Mouse (Mus musculus) intestine, embryonic 14.5 days (tissue): Measurements from ENCODE around the gene Milr1. TPM values are rescaled to one million over a fixed set of nuclear protein-coding genes. Genes with fewer than 3 reads are reported as not detected.

Experiments used
- ATAC-seq: fragments of 200-750 bp; cut with Nextera tagmentation; replicated peaks from 2 replicates; pipeline ENCODE4 v1.8.0; 2017; ENCODE audit warnings: low read depth, moderate number of reproducible peaks, moderate TSS enrichment, moderate library complexity; ENCODE audit not compliant: low FRiP score, low TSS enrichment
- DNase-seq: peaks from one replicate; pipeline ENCODE4 v3.0.0-alpha.2; 2018; ENCODE audit warnings: low spot score
- H3K27ac ChIP-seq: fragments of 300-500 bp; sonication (generic); 2 replicates; pipeline ENCODE4 v1.5.1; 2014; ENCODE audit warnings: low read depth, mild to moderate bottlenecking, control low read depth
- H3K27me3 ChIP-seq: fragments of 300-500 bp; sonication (generic); replicated peaks from 2 replicates; pipeline ENCODE4 v1.6.1; 2014; ENCODE audit warnings: low read length, control low read depth; ENCODE audit not compliant: control insufficient read depth, insufficient read depth
- H3K36me3 ChIP-seq: fragments of 300-500 bp; sonication (generic); 2 replicates; pipeline ENCODE4 v1.6.1; 2014; ENCODE audit warnings: low read length, control low read depth; ENCODE audit not compliant: control insufficient read depth, insufficient read depth
- H3K4me1 ChIP-seq: fragments of 300-500 bp; sonication (generic); replicated peaks from 2 replicates; pipeline ENCODE4 v1.6.1; 2014; ENCODE audit warnings: low read length, control low read depth, mixed read lengths; ENCODE audit not compliant: control insufficient read depth, insufficient read depth
- H3K4me2 ChIP-seq: fragments of 300-500 bp; sonication (generic); 2 replicates; pipeline ENCODE4 v1.6.1; 2014; ENCODE audit warnings: low read length
- H3K4me3 ChIP-seq: fragments of 300-500 bp; sonication (generic); 2 replicates; pipeline ENCODE4 v1.5.1; 2014; ENCODE audit warnings: low read depth, low read length, control low read depth, mixed read lengths
- H3K9ac ChIP-seq: fragments of 300-500 bp; sonication (generic); 2 replicates; pipeline ENCODE4 v1.6.1; 2014; ENCODE audit warnings: mild to moderate bottlenecking, low read length
- H3K9me3 ChIP-seq: fragments of 300-500 bp; sonication (generic); 2 replicates; pipeline ENCODE4 v1.6.1; 2016; ENCODE audit warnings: low read length, control low read depth; ENCODE audit not compliant: control insufficient read depth
- WGBS: fragments of 180-500 bp; shearing (Covaris S2); extraction: QIAGEN DNeasy Blood & Tissue Kit; methylation state at CpG from one replicate; pipeline ENCODE4 v1.1.7; 2014; 5-methylcytosine and 5-hydroxymethylcytosine counted together
- polyA plus RNA-seq: library from polyadenylated mRNA; unstranded; fragments of >200 nt; fragmentation: Nextera tagmentation; extraction: Ambion mirVana; gene quantifications from 2 replicates; pipeline ENCODE4 v1.2.1, GENCODE M21; 2014

Gene Milr1
- polyA plus RNA-seq, 1 experiment from 2014 or later = 1.6 TPM

- H3K27ac ChIP-seq = no peak overlapping the region
- peak; percentile 65 for ATAC-seq
Observed at GRCm38 (mm10) chr11:106709227-106709985, 41.6 kb upstream of the Milr1 start.

DNA sequence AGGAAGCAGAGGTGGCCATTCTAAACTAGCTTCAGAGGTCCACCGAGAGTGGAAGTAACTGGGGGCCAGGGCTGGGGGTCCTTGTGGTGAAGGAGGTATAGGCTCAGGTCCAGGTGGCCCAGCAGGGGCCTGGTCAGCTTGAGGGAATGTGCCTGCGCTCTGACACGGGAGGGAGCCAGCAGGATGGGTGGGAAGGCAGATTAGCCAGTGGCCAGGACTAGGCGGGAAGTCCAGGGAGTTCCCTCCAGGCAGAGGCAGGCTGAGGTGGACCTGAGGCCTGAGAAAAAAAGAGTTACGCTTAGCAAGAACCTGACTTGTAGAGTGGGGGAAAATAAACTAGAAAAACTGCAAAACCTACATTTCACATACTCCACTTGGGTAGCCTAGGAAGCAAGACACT lies 40.2 kb upstream of the Milr1 start:
- no peak overlapping the region for H3K4me2 ChIP-seq

More at GRCm38 (mm10) chr11:106709227-106709985, 41.6 kb upstream of the Milr1 start:
- WGBS = 38% methylated on average over 15 of the region's 15 CpGs
- Histone ChIP-seq H3K9me3 (no peaks in the 10 kb centered on the region), H3K36me3 (no peaks in the 10 kb centered on the region), H3K27me3 (no peaks in the 10 kb centered on the region), H3K4me1 (peaks cover 13% of the 10 kb centered on the region), H3K9ac (no peak overlapping the region), H3K4me3 (no peak overlapping the region), H3K4me2 (peak overlapping the region; percentile 22)
- DNase-seq = no peak

GRCm38 (mm10) chr11:106715066-106715465 lies 36.0 kb upstream of the Milr1 start:
- no peak for ATAC-seq
- Histone ChIP-seq H3K4me2 (no peak overlapping the region), H3K9ac (peak overlapping the region; percentile 38), H3K4me1 (peaks cover 6% of the 10 kb centered on the region; the same call in 1 of the 2 replicates), H3K27me3 (no peaks in the 10 kb centered on the region), H3K36me3 (no peaks in the 10 kb centered on the region), H3K27ac (peak overlapping the region; percentile 78), H3K4me3 (peak overlapping the region; percentile 20; the same call in 1 of the 2 replicates), H3K9me3 (no peaks in the 10 kb centered on the region)
- DNase-seq = no peak
- WGBS = 60% methylated on average over 6 of the region's 6 CpGs

More for the DNA sequence above, 40.2 kb upstream of the Milr1 start:
- no peak overlapping the region for H3K9ac ChIP-seq
- ATAC-seq (no peak), DNase-seq (no peak)
- H3K27me3 ChIP-seq = no peaks in the 10 kb centered on the region
- 69% methylated on average over 5 of the region's 5 CpGs for WGBS
- H3K4me1 ChIP-seq = peaks cover 13% of the 10 kb centered on the region
- no peak overlapping the region for H3K4me3 ChIP-seq
- no peaks in the 10 kb centered on the region for H3K36me3 ChIP-seq
- no peaks in the 10 kb centered on the region for H3K9me3 ChIP-seq
- H3K27ac ChIP-seq = no peak overlapping the region

DNA sequence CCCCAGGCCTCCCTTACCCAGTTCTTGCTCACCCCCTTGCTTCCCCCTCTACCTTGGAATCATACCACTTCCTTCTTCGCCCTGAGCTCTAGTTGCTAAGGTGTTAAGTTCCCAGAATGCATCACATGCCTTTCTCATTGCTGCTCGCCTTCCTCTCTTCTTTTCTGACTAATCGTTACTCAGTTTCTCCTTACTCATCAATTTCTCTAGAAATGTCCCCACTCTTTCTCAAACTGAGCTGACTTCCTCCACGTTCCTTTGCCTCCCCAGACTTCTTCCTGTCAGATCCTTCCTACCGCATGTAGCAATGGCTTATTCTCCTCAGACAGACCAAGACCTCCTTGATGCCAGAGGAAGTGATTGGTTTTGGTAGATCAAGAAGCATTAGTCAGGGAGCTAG lies 34.5 kb upstream of the Milr1 start:
- Histone ChIP-seq H3K4me1 (peaks cover 6% of the 10 kb centered on the region; the same call in 1 of the 2 replicates), H3K9ac (no peak overlapping the region), H3K36me3 (no peaks in the 10 kb centered on the region), H3K27ac (no peak overlapping the region), H3K9me3 (no peaks in the 10 kb centered on the region), H3K27me3 (no peaks in the 10 kb centered on the region), H3K4me2 (no peak overlapping the region), H3K4me3 (no peak overlapping the region)
- ATAC-seq = no peak
- DNase-seq = no peak
- WGBS = 70% methylated on average over 5 of the region's 5 CpGs

GRCm38 (mm10) chr11:106720379-106720778 lies 30.6 kb upstream of the Milr1 start:
- no peaks in the 10 kb centered on the region for H3K9me3 ChIP-seq
- H3K36me3 ChIP-seq = no peaks in the 10 kb centered on the region
- no peak for DNase-seq
- ATAC-seq = no peak
- no peaks in the 10 kb centered on the region for H3K27me3 ChIP-seq
- no peak overlapping the region for H3K9ac ChIP-seq
- WGBS = 84% methylated on average over 8 of the region's 8 CpGs
- H3K4me3 ChIP-seq = no peak overlapping the region
- 0 out of 2 replicates have a peak, but pooled peaks cover 6% of the 10 kb centered on the region for H3K4me1 ChIP-seq
- no peak overlapping the region for H3K4me2 ChIP-seq
- H3K27ac ChIP-seq = no peak overlapping the region

- Histone ChIP-seq H3K4me1 (0 out of 2 replicates have a peak, but pooled peaks cover 6% of the 10 kb centered on the region), H3K9me3 (no peaks in the 10 kb centered on the region), H3K4me2 (no peak overlapping the region), H3K4me3 (no peak overlapping the region), H3K27me3 (no peaks in the 10 kb centered on the region), H3K36me3 (no peaks in the 10 kb centered on the region), H3K27ac (no peak overlapping the region), H3K9ac (no peak overlapping the region)
- DNase-seq (no peak), ATAC-seq (peak; percentile 48; the same call in 1 of the 2 replicates)
- WGBS = 14% methylated on average over 7 of the region's 7 CpGs
Observed at GRCm38 (mm10) chr11:106722831-106723361, 28.1 kb upstream of the Milr1 start.

DNA sequence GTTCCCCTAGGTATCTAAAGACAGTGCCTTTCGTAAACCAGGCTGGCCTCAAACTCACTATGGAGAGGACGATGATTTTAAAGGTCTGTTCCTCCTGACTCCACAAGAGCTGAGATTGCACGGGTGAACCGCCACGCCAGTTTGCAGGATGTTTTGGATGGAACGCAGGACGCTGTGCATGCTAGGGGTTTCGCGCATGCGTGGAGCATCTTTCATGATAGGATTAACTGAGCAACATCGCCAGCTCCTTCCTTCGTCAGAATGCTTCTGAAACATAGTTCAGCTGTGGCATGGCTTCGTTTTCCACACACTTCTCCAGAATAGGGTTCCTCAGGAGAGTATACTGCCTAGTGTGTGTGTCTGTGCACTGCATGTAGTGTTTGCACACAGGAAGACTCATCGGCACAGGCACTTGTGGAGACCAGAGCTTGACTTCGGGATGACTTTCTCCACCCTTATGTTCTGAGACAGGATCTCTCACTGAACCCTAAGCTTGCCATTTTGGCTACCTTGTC lies 27.4 kb upstream of the Milr1 start:
- H3K4me1 ChIP-seq = 0 out of 2 replicates have a peak, but pooled peaks cover 6% of the 10 kb centered on the region
- no peak for ATAC-seq
- H3K4me3 ChIP-seq = no peak overlapping the region
- no peaks in the 10 kb centered on the region for H3K9me3 ChIP-seq
- 67% methylated on average over 15 of the region's 15 CpGs for WGBS
- H3K27me3 ChIP-seq = no peaks in the 10 kb centered on the region
- no peak overlapping the region for H3K4me2 ChIP-seq
- no peaks in the 10 kb centered on the region for H3K36me3 ChIP-seq
- no peak overlapping the region for H3K9ac ChIP-seq
- no peak for DNase-seq
- no peak overlapping the region for H3K27ac ChIP-seq

GRCm38 (mm10) chr11:106724176-106724915 lies 26.7 kb upstream of the Milr1 start:
- H3K4me3 ChIP-seq = no peak overlapping the region
- H3K9me3 ChIP-seq = no peaks in the 10 kb centered on the region
- 90% methylated on average over 10 of the region's 10 CpGs for WGBS
- H3K4me1 ChIP-seq = 0 out of 2 replicates have a peak, but pooled peaks cover 6% of the 10 kb centered on the region
- DNase-seq (no peak), ATAC-seq (no peak)
- H3K27ac ChIP-seq = no peak overlapping the region
- H3K27me3 ChIP-seq = no peaks in the 10 kb centered on the region
- no peak overlapping the region for H3K4me2 ChIP-seq
- H3K36me3 ChIP-seq = no peaks in the 10 kb centered on the region
- no peak overlapping the region for H3K9ac ChIP-seq
